Mouse (Mus musculus) induced T-regulatory cell, adult 2 months (primary cell): ENCODE measurements around the gene Epm2aip1.

Experiments used
- DNase-seq: peaks from one replicate; pipeline ENCODE4 v3.0.0-alpha.2; 2012; ENCODE audit warnings: low read depth

Gene Epm2aip1

DNA sequence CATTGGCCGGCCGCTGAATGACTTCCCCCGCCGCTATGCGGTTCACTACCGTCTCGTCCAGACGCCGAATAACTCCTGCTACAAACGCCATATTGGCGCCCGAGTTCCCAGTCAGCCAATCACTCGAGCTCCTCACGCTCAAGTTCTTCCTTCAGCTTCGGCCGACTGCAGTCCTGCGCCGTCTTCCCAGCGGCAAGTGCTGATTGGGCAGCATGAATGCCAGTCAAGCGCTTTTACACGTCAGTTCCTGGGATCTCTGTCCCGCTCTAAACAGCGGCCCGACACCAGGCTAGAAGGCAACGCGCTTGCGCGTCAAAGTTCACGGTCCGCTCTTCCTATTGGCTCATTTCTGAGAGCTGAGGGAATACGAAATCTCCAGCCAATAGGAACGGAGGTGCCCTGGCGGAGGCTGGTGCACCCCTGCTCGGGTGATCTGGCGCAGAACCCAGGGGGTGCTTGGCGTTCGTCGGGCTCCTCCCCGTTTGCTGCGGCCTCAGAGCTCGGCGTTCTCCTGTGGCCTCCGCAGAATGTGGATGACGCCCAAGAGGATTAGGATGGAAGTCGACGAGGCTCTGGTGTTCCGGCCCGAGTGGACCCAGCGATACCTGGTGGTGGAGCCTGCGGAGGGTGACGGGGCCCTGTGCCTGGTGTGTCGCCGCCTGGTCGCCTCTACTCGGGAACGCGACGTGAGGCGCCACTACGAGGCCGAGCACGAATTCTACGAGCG, at the start of gene Epm2aip1, which contains the start of gene Mlh1:
Epm2aip1 (plus strand) TSS at position 496 of the 727 bp plus-strand sequence.
Mlh1 (minus strand) TSS at position 358 of the 727 bp plus-strand sequence.
- DNase-seq, result peak; percentile 100

DNA sequence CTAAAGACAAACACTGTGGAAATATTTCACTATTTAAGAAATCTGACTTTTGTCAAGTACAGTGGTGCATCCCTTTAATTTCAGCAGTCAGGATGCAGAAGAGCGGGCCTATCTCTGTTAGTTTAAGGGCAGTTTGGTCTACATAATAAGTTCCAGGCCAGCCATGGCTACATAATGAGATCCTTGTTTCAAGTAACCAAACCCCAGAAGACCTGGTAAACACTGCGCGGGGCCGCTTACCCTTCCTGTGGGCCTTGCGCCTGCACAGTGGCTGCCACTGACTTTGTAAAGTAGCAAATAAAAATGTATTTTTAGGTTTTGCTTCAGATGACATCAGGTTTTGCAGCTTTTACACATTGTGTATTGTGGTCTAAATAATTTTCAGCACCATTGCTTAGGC, 48.3 kb upstream of the Epm2aip1 start:
- DNase-seq, result no peak

DNA sequence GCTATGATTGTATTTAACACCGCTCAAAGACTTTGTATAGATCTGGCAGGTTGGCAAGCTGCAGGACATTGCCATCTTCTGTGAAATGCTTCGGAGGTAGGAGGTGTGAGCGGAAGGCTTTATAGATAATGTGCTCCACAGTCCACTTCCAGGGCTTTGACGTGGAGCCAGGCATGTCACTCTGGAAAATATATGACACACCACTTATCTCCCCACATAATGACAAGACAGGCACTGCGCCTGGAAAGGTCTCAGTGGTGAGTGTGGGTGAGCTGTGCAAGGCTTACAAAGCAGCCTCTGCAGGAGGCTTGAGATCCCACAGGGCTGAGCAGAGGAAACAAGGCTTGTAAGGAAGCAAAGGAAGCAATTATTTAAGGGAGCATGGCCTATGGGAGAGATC, 43.3 kb upstream of the Epm2aip1 start:
- no peak for DNase-seq

DNA sequence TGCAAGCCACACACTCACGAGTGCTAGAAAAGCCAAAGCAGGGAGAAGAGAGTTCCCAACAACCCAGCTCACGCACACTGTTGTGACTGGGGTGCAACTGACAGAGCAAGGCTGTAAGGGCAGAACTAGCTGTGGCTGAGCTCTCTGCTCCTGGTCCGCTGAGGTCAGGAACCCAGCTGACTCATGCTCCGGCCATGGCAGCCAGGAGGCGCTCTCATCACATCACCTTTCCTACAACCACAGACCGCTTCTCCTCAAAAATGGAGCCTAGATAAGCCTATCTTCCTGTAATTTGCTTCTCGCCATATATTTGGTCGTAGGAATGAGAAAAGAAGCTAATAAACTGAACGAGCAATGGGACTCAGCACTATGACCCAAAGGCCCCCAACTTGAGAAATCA, 37.0 kb upstream of the Epm2aip1 start:
- DNase-seq, result no peak

DNA sequence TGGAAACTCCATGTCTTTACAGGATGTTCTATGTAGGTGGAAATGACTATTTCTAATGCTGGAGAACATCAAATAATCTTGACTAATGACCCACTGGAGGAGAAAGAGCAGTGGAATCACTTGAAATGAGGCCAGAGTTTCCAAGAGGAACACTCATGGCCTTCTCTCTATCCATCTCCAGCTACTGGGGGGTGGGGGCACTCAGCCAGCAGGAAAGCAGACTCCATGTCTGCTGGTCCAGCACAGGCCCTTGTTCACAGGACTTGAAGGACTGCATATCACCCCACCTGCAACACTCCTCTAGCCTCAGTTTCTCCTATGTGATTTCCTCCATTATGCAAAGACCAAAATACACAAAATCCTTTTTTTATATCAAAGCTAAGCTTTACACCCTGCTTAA, 34.0 kb upstream of the Epm2aip1 start:
- DNase-seq, result no peak

DNA sequence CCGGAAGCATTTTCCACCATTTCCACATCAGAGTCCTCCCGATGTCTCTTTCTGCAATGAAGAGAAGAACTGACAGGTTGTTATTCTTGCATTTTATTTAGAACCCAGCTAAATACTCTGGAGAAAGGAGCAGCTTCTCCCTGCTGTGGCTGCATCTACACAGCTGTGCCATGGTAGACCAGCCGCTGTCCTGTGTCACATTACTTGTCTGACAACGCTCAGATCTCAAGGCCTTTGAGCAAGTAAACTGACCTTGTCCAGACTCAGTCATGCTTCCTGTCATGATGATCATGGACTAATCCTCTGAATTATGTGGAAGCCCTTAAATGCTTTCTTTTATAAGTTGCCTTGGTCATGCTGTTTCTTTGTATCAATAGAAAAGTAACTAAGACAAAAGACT, 31.9 kb upstream of the Epm2aip1 start:
- no peak for DNase-seq

DNA sequence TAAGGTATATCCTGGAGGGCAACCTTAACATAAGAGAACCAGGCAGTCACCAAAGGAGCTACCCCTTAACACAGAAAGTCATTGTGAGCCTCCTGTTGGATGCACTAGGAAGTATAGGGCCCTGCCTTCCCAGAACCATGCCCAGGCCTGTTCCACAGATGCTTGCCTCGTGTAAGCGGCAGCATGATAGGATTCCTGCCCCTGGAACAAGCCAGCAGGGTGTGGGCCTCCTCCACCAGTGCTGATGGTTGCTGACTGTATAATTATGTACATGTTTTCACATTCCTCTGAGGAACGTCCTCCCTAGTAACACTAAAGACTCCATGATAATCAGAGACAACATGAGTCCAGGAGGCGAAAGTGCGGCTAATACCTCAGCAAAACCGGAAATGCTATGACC, 28.3 kb upstream of the Epm2aip1 start:
- DNase-seq, result no peak

DNA sequence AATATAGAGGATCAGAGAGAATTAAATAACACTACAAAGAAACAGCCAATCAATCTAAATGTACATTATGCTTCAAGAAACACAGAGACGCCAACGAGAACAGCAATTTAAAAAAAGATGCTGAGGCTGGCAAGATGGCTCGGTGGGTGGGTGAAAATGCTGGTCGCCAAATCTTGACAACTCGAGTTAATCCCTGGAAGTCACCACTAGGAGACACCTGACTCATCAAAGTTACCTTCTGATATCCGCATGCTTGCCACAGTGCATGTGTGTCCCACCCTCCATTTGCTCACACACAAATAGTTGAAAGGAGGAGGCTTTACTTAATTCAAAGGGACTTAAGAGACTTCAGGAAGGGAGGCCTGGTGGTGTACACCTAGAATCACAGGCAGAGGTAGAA, 26.2 kb upstream of the Epm2aip1 start:
- no peak for DNase-seq

DNA sequence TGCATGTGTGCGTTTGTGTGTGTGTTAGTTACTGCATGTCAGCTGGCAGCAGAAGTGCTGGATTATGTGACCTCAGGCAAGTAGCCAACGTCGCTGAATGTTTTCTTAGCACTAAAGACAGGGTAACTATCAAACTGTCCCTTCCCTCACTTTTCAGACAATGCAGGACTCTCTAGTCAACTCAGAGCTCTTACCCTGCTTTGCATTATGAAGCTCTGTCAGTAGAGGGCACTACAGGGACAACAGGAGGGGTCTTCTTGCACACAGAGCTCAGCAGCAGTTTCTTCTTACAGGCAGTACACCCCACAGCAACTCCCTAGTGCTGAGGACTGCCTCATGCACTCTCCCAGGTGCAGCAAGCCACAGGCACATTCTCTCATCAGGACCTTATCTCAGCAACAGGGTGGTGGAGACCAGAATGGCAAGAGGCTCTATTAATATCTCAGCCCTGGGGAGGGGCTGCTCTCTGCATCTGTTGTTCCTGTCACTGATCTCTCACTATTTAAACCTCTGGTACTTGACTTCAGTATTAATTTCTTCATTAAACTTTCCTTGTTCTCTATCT, 24.0 kb upstream of the Epm2aip1 start:
- DNase-seq, result peak; percentile 23

DNA sequence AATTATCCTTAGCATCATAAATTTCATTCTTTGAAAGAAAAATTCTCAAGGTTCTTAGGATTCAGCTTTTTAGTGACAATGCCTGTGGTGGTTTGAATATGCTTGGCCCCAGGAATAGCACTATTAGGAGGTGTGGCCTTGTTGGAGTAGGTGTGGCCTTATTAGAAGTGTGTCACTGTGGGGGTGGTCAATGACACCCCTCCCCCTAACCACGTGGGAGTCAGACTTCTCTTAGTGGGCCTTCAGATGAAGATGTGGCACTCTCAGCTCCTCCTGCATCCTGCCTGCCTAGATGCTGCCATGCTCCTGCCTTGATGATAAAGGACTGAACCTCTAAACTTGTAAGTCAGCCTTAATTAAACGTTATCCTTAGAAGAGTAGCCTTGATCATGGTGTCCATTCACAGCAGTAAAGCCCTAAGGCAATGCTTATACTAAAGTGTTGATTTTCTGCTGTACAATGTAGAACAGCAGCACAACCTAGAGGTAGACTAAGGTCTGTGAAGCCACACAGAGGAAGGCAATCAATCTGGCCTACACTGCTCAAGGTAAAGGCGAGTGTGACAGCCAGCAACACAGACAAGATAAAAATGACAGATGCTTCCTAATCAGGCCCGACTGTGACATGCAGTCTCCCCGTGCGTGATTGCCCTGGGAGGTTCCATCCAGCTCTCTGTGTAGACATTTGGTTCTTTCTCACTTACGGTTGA, 19.4 kb upstream of the Epm2aip1 start:
- no peak for DNase-seq

DNA sequence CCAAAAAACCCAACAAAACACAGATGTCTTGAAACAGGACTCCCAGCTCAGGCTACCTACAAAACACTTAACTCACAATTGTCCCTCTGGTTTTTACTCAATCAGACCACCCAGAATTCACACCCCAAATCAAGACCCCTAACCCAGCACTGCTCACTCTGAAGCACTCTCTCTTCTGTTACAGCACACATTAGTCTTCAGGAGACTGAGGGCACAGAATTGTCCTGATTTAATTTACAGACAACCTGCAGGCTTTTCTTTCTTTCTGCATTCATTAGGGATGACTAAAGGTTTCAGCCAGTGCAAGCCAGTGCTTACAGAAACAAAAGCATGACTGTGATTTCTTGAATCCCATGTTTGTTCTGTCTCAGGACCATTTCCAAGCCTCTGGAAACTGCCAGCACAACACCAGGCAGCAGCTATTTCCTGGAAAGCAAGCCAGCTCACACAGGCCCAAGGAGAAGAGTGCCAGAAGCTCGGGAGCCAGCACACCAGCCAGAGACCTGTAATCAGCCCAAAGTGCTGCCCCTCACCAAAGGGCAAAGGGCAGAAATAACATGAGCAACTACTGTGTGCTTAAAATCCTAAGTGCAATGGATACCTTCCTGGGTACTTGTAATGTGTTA, 11.3 kb upstream of the Epm2aip1 start:
- no peak for DNase-seq

DNA sequence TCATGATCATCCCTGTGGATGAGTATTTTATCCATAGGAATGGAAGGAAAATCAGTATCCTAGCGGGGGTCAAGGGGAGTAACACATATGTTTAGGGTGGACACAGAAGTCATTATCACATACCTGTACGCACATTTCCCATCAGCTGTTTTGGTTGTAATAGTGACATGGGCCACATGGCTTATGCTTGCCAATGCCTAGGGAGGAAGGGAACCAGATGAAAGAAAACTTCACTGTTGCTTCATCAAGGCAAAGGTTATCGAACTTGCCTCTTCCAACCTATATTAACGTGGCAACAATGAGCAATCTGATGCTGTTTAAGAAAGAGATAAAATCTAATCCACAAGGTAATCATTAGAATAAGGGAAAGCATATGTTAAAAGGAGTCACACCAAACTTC, 10.4 kb upstream of the Epm2aip1 start:
- no peak for DNase-seq

DNA sequence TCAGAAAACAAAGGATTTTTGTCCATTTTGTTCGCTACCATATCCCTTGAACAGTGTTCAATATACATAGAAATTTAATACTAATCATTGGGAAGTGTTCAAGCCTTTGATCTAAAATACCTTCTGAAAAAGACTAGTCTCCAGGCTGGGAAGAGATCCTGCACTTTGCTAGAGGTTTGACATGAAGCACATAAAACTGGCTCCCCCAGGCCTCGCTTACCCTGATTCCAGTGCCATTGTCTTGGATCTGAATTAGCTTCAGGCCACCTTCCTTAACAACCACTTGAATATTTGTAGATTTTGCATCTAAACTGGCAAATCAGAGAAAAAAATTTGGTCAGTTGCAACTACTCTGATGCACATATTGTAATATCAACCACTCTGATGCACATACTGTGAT, 3.7 kb upstream of the Epm2aip1 start:
- no peak for DNase-seq

DNA sequence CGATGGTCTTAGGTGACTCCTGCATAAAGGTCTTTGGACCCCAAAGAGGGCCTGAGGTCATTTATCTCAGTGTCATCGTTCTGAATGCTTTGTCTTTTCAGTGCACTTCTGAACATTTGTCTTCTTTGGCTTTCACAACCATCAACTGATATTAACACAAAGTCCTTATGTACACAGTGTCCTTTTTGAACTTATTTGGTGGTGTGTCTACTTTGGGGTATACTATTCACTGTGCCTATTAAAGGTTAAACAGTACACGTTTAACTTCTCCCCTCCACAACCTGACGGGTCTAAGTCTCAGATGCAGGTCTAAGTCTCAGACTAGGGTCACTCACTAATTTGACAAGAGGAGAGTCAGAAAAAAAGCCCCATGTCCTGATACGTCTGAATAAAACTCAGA, 1.1 kb upstream of the Epm2aip1 start:
- no peak for DNase-seq

DNA sequence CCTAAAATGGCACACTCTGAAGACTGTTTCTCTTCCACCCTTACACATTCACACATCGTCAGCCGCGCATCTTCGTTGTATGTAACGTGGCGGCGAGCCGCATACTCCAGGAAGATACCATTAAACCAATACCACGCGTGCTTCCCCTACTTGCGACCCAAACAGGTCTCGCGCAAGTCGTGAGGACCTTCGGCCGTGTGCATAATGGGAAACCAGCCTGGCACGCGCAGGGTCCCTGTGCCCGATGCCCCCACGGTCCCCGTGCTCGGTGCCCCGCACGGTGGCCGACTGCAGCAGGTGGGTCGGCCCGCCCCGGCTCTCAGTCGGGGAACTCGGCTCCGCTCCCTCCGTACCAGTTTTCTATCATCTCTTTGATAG, 684 bp upstream of the Epm2aip1 start:
- no peak for DNase-seq

DNA sequence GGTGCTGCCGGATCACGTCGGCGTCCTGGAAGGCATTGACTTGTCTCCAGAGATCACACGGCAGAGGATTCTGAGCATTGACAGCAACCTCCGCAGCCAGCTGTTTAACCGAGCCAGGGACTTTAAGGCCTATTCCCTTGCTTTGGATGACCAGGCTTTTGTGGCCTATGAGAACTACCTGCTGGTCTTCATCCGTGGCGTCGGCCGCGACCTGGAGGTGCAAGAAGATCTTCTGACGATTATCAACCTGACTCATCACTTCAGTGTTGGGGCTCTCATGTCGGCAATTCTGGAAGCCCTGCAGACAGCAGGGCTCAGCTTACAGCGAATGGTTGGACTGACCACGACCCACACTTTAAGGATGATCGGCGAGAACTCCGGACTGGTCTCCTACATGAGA, 627 bp downstream of the Epm2aip1 start:
- peak; percentile 65 for DNase-seq

DNA sequence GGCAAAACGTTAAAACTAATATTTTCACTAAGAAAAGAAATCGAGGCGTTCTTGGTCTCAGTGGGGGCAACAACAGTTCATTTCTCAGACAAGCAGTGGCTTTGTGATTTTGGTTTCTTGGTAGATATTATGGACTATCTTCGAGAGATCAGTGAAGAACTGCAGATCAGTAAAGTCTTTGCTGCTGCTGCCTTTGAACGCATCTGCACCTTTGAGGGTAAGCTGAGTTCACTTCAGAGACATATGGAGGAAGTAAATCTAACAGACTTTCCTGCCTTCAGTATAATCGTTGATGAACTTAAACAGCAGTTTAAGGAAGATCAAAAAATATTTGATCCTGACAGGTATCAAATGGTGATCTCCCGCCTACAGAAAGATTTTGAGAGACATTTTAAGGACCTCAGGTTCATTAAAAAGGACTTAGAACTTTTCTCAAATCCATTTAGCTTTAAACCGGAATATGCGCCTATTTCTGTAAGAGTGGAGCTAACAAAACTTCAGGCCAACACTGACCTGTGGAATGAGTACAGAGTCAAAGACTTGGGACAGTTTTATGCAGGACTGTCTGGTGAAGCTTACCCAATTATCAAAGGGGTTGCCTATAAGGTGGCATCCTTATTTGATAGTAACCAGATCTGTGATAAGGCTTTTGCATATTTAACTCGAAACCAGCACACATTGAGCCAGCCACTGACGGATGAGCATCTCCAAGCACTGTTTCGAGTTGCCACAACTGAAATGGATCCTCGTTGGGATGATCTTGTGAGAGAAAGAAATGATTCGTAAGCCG, 1.5 kb downstream of the Epm2aip1 start:
- peak; percentile 64 for DNase-seq

DNA sequence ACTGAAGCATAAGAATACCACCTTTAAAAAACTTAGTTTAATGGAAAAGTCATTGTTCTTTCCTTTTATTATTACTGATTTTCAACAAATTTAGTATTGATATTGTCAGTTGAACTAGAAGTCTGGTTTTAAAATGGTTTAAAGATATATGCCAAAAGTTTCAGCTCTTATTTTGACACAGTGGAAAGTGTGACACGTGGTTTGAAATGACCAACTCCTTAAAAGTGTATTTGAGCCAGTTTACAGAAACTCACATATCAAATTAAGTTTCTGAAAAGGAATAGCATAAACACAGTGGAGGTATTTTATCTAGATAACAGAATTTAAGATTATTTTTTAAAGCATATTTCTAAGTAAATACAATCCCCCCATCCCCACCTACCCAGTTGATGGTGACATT, 2.2 kb downstream of the Epm2aip1 start:
- DNase-seq, result no peak

DNA sequence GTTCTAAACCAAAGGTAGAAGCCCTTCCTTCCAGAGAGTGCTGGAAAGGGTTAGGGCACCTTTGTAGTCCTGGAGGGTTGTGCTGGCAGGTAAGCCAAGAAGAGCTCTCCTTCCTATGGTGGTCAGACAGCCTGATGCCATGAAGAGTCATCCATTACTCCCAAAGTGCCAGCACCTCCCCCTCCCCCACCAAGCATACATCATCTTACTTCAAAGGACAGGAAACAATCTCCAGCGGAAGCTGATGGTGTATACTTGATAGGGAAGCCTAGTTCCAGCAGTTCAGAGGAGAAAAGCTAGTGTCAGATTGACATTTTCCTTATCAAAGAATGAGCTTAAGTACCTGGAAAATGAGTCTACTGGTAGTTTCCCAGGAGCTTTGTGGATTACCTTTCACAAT, 3.4 kb downstream of the Epm2aip1 start:
- peak; percentile 79 for DNase-seq

DNA sequence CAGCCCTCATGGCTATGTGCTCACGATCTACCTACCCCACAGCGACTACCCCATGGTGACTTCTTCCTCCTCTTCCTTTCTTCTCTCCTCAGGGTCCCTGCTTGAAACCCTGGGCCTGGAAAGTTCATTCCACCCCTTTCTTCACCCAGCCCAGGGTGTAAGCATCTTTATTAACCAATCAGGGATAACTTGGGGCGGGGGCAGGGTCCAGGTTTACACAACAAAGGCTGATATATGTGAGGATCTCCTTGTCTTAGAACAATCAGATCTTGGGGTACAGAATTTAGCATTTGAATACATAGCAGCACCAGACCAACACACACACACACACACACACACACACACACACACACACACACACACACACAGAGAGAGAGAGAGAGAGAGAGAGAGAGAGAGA, 13.3 kb downstream of the Epm2aip1 start:
- DNase-seq, result no peak

DNA sequence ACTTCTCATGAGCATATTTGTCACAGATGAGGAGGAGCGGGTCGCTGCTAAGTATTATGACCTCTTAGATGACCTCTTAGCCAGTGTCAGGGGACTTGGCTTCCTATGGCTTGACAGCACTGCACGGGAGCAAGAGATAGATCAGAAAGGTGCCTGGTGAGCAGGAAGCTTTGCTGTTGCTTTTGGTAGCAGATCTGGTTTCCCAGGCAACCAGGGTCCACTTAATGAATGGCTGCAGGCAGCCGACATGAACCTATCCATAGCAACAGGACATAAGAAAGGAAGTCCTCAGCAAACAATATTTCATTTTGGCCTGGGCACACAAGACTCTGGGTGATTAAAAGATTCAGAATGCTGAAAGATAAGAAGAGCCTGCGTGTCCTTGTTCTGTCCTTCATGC, 13.9 kb downstream of the Epm2aip1 start:
- no peak for DNase-seq

DNA sequence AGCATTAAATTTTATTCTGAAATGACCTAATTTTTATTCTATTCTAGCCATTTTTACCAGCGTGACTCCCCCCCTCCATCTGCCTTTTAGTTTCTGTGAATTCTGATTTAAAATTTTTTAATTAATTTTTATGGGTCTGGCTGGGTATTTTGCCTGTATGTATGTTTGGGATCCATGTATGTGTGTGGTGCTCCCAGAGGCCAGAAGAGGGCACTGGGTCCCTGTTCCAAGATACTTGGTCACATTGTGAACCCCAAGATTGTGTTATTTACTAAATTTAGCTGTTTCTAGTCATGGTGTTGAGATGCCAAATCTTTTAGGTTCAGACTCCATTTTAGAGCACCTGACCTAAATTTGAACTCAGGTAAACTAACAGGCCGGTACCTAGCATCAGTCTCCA, 14.7 kb downstream of the Epm2aip1 start:
- no peak for DNase-seq
